Mouse (Mus musculus): ENCODE measurements around the gene Arid3a.
"Not testable (repeated sequence)": the region's sequence is repeated elsewhere in the genome, so short reads cannot be mapped to it uniquely, and the experiment has no call there.

The Arid3a gene

GRCm38 (mm10) chr10:79946752-79947322 lies 20.0 kb downstream of the Arid3a start:
- no peak for DNase-seq (ENCODE audit: low read depth, low spot score)

DNA sequence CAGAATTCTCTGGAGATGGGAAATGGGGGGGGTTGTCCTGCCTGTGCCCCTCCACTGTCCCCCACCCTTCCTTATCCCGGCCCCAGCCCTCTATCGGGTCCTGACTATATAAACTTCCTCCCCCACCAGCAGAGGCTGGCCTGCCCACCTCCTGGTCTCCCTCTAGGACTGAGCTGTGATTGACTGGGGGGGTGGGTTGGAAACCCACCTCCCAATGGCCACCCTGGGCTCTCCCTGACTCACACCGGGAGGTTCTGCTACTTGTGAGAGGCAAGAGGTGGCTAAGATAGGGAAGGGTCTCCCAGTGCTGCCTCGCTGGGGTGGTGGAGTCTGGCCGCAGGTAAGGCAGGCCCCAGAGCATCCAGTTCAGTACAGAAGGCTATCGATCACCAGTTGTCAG lies 20.7 kb downstream of the Arid3a start:
- DNase-seq (ENCODE audit: low read depth, low spot score) = no peak

- no peak for DNase-seq (ENCODE audit: low read depth, low spot score)
These were observed 23.0 kb downstream of the Arid3a start for GRCm38 (mm10) chr10:79949873-79950272.

DNA sequence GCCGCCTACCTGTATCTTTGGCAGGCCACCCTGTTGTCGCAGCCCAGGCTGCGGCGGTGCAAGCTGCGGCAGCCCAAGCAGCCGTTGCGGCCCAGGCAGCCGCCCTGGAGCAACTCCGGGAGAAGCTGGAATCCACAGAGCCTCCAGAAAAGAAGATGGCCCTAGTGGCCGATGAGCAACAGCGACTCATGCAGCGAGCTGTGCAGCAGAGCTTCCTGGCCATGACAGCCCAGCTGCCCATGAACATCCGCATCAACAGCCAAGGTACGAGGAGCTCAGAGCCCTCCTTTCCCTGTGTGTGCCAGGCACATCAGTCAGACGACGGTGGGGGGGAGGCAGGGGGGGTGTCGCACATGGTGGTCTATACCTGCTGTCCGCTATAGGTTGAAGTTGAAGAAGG lies 23.8 kb downstream of the Arid3a start:
- DNase-seq (ENCODE audit: low read depth, low spot score) = no peak

DNA sequence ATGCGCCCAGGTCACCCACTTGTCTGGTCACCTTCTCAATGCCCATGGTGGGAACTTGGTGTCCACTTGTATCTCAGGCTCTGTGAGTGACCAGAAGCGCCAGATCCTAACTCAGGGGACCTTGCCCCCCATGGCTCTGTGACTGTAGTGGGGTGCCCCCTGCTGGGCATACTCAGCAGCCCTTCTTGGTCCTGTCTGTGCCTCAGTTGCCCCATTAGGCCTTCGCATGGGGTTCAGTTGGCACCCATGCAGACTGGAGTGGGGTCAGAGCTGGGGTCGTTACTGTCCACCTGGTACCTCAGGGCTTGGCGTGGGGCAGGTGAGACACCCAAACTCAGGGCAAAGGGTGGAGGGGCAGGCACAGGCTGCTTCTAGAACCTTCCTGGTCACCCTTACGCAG lies 27.1 kb downstream of the Arid3a start:
- no peak for DNase-seq (ENCODE audit: low read depth, low spot score)

- DNase-seq (ENCODE audit: low read depth, low spot score) = no peak
These were observed 28.8 kb downstream of the Arid3a start for GRCm38 (mm10) chr10:79955691-79956090.

GRCm38 (mm10) chr10:79956643-79957154 lies 29.9 kb downstream of the Arid3a start:
- DNase-seq (ENCODE audit: low read depth, low spot score) = no peak

DNA sequence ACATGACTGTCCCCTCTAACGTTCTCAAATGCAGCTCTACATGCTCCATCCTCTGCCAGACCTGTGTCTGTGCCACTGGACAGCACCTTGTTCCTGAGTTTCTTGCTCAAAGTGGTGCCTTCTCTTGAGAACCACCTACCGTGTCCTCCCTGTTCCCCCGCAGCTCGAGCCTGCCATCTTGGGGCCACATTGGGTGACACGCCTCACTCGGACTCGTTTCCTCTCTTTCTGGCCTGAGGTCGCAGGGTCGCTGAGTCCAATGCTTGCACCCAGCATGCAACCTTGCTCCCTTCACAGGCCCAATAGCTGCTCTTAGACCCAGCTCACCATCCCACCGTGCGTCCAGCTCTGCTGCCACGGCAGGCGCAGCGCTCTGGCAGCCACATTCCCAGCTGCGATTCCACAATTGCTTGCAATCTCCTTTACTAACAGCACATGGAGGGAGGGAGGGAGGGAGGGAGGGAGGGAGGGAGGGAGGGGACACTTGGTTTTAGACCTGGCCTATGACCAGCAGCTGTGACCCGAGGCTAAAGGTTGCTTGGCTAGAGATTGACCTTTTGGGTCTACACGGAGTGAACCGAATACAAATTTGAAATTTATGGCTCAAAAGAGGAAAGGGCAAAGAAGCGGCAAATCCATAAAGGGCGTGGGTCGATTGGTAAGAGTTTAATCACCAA lies 31.4 kb downstream of the Arid3a start:
- DNase-seq (ENCODE audit: low read depth, low spot score) = peak; percentile 75

GRCm38 (mm10) chr10:79959412-79959811 lies 32.6 kb downstream of the Arid3a start:
- not testable (repeated sequence) for DNase-seq (ENCODE audit: low read depth, low spot score)

- peak; percentile 100 for DNase-seq (ENCODE audit: low read depth, low spot score)
These were observed 33.2 kb downstream of the Arid3a start, which contains the start of gene Wdr18 for GRCm38 (mm10) chr10:79959847-79960601. Wdr18 (plus strand) TSS chr10:79960152.

- no peak for DNase-seq (ENCODE audit: low read depth, low spot score)
These were observed 33.9 kb downstream of the Arid3a start for GRCm38 (mm10) chr10:79960671-79961294.

DNA sequence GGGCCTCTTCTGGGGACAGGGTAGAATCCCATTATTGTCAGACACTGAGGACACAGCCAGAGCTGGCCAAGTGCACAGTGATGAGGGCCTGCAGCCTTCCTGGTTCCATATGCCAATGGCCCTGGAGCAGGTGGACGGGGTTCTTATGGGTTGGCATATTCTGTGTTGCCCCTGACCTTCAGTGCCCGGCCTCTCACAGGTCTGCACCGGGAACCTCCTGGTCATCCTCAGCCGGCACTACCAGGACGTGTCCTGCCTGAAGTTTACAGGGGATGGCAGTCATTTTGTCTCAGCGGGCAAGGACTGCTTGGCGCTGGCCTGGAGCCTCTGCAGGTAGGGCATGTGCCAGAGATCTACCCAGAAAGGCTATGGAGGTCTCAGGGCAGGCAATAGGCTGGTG lies 37.9 kb downstream of the Arid3a start:
- DNase-seq (ENCODE audit: low read depth, low spot score) = no peak

DNA sequence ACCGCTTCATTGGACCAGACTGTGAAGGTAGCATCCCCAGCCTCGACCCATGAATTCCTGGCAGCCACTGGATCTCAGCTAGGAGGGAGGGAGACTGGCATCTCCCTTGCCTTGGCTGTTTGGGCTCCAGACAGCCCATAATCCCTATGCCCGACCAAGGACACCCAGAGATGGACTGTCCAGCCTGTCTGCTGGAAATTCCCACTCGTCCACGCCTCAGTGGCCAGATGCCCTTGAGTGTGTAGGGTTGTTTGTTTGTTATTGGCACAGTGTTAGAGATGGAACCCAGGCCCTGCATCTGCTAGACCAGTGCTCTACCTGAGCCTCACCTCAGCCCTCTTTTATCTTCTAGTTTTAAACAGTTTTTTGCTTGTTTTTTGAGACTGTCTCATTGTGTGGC lies 38.5 kb downstream of the Arid3a start:
- DNase-seq (ENCODE audit: low read depth, low spot score) = no peak

- no peak for DNase-seq (ENCODE audit: low read depth, low spot score)
These were observed 40.1 kb downstream of the Arid3a start for GRCm38 (mm10) chr10:79966886-79967400.

DNA sequence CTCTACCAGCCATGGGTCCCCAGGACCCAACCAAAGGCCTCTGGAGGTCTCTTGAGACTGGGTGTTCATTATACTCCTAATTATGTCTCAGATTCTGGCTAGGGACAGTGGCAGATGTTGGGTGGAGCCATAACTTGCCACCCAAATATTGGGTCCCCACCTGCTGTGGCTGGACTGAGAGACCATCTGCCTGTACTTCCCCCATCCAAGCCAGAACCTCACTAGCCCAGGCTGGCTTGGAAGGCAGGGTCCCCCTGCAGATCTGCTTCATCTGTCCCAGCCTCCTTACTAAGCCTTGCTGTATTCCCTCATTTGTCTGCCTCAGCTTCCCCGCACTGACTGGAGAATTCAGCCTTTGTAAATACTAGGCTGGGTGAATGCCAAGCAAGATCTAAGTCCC lies 41.3 kb downstream of the Arid3a start:
- no peak for DNase-seq (ENCODE audit: low read depth, low spot score)

DNA sequence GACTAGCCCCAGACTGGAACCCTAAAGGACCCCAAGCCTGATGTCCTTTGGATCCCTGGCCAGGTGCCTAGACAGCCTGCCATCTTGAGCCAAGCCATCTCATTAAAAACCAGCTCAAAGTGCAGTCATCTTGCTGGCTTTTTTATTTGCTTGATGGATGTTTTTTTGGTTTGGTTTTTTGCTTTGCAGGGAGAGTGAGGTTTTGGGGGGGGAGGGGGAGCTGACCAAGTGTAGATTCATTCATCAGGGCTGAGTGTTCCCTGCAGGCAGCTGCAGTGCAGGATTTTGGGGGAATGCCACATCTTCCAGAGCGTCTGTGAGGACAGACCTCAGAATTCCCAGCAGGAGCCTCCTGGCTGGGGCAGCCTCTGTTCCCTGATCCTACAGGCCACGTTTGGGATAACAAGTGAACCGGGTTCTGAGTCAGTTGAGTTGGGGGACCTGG lies 42.3 kb downstream of the Arid3a start:
- DNase-seq (ENCODE audit: low read depth, low spot score) = no peak

- DNase-seq (ENCODE audit: low read depth, low spot score) = no peak
These were observed 43.8 kb downstream of the Arid3a start, which contains the start of gene Grin3b for GRCm38 (mm10) chr10:79970415-79971182. Grin3b (plus strand) TSS chr10:79970715.

- no peak for DNase-seq (ENCODE audit: low read depth, low spot score)
These were observed 44.3 kb downstream of the Arid3a start for GRCm38 (mm10) chr10:79971183-79971497.

DNA sequence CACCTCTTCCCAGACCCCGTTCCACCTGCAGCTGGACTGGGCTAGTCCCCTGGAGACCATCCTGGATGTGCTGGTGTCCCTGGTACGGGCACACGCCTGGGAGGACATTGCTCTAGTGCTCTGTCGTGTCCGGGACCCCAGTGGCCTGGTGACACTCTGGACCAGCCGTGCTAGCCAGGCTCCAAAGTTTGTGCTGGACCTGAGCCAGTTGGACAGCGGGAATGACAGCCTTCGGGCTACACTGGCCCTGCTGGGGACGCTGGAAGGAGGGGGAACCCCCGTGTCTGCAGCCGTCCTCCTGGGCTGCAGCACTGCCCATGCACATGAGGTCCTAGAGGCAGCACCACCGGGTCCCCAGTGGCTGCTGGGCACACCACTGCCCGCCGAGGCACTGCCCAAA lies 46.0 kb downstream of the Arid3a start:
- DNase-seq (ENCODE audit: low read depth, low spot score) = no peak

DNA sequence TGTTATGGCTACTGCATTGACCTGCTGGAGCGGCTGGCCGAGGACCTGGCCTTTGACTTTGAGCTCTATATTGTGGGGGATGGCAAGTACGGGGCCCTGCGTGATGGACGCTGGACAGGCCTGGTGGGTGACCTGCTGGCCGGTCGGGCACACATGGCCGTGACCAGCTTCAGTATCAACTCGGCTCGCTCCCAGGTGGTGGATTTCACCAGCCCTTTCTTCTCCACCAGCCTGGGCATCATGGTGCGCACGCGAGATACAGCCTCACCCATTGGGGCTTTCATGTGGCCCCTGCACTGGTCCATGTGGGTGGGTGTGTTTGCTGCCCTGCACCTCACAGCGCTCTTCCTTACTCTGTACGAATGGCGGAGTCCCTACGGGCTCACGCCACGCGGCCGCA lies 47.2 kb downstream of the Arid3a start:
- no peak for DNase-seq (ENCODE audit: low read depth, low spot score)

GRCm38 (mm10) chr10:79974668-79975067 lies 47.8 kb downstream of the Arid3a start:
- DNase-seq (ENCODE audit: low read depth, low spot score) = no peak

Data from CD4-positive helper T cell, adult 2 months (primary cell).